Mouse (Mus musculus) small intestine, adult 2 months (tissue): ENCODE data around the gene Ankrd65. TPM values are rescaled to one million over a fixed set of nuclear protein-coding genes. Genes with fewer than 3 reads are reported as not detected.

Experiments used
- H3K27ac ChIP-seq: fragments of 200-500 bp; 2 replicates; pipeline ENCODE4 v1.5.1; 2012; ENCODE audit warnings: low read depth, low read length, control low read depth, inconsistent platforms; ENCODE audit not compliant: insufficient read depth
- H3K27me3 ChIP-seq: fragments of 200-500 bp; 2 replicates; pipeline ENCODE4 v1.6.1; 2012; ENCODE audit warnings: mild to moderate bottlenecking, moderate library complexity, low read length, inconsistent platforms; ENCODE audit not compliant: control insufficient read depth, insufficient read depth
- H3K36me3 ChIP-seq: fragments of 200-500 bp; 2 replicates; pipeline ENCODE4 v1.6.1; 2012; ENCODE audit warnings: mild to moderate bottlenecking, low read length, control low read depth, inconsistent platforms; ENCODE audit not compliant: control insufficient read depth, insufficient read depth
- H3K4me1 ChIP-seq: fragments of 200-500 bp; 2 replicates; pipeline ENCODE4 v1.6.1; 2012; ENCODE audit warnings: low read length, inconsistent platforms, mixed read lengths; ENCODE audit not compliant: control insufficient read depth, insufficient read depth, insufficient read length
- H3K4me3 ChIP-seq: fragments of 200-500 bp; 2 replicates; pipeline ENCODE4 v1.5.1; 2012; ENCODE audit warnings: low read depth, mild to moderate bottlenecking, control low read depth, inconsistent platforms, low read length, moderate library complexity
- CTCF ChIP-seq: fragments of 200-500 bp; IDR thresholded peaks from 2 replicates; pipeline ENCODE4 v1.5.1; 2012; ENCODE audit warnings: low read depth, mild to moderate bottlenecking, control low read depth, inconsistent platforms, low read length, moderate library complexity, mixed read lengths; ENCODE audit not compliant: insufficient replicate concordance, insufficient read length; ENCODE audit errors: extremely low read depth
- POLR2A ChIP-seq: fragments of 200-500 bp; IDR thresholded peaks from 2 replicates; pipeline ENCODE4 v1.6.1; 2012; ENCODE audit warnings: low read depth, mild to moderate bottlenecking, control low read depth, inconsistent platforms, low read length, moderate library complexity
- WGBS: fragments of 180-500 bp; shearing (Covaris S2); methylation state at CpG from one replicate; pipeline ENCODE4 v1.1.7; 2018; 5-methylcytosine and 5-hydroxymethylcytosine counted together
- polyA plus RNA-seq: library from polyadenylated mRNA; depleted of rRNA; stranded (reverse); fragments of >200 nt; gene quantifications from 2 replicates; pipeline ENCODE4 v1.2.3, GENCODE M21; 2012

Ankrd65 gene
- polyA plus RNA-seq, 1 experiment, result not detected

DNA sequence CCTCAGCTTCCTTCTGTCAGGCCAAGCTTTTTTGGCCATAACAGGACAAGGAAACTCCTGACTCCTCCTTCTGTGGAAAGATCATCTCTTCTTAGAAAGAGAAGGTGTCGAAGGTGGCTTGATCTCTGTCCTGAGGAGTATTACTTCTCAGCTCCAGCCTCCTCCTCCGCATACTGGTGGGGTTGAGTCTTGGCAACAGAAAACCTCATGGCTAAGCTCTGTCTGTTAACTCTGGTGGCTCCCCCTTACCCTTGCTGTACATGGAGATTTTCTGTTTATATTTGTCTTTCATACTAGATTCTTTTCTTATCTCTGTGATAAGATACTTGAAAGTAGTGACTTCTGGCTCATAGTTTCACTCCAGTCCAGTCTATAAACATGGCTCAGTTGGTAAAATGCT is 3.5 kb downstream of the Ankrd65 start:
- Histone ChIP-seq H3K4me3 (no peak overlapping the region), H3K27ac (no peak overlapping the region), H3K27me3 (no peaks in the 10 kb centered on the region), H3K4me1 (no peaks in the 10 kb centered on the region), H3K36me3 (no peaks in the 10 kb centered on the region)
- no peak for TF ChIP-seq CTCF
- no peak for TF ChIP-seq POLR2A
- WGBS, result 62% methylated on average over 2 of the region's 2 CpGs

DNA sequence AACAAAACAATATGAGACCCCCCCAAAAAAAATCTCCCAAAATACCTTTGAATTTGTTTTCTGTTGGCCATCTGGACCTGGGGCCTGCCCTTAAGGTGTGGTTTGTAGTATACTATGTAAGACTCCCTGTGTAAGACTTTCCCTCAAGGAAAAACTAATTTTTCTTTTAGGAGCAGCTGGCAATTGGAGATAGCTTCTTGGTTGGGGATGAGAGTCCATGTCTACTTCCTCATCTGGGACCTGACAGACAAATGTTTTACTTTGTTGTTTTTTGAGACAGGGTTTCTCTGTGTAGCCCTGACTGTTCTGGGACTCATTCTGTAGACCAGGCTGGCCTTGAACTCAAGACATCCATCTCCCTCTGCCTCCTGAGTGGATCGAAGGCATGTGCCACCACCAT is 11.8 kb downstream of the Ankrd65 start:
- Histone ChIP-seq H3K4me1 (peaks cover 3% of the 10 kb centered on the region; the same call in 1 of the 2 replicates), H3K36me3 (peaks cover 4% of the 10 kb centered on the region), H3K27ac (no peak overlapping the region), H3K27me3 (no peaks in the 10 kb centered on the region), H3K4me3 (no peak overlapping the region)
- WGBS, result 91% methylated on average over 1 of the region's 1 CpGs
- TF ChIP-seq CTCF (no peak), POLR2A (no peak)

GRCm38 (mm10) chr4:155802741-155803339 is 12.6 kb downstream of the Ankrd65 start, which contains the start of gene Mrpl20:
Gene Mrpl20, plus strand, starts transcription at chr4:155802878.
- H3K27me3 ChIP-seq, result no peaks in the 10 kb centered on the region
- peak within 1 kb of the TSS; percentile 12; the same call in 1 of the 2 replicates for H3K27ac ChIP-seq
- H3K4me3 ChIP-seq, result peak within 1 kb of the TSS; percentile 73
- 8% methylated on average over 12 of the region's 12 CpGs for WGBS
- peaks cover 3% of the 10 kb centered on the region; the same call in 1 of the 2 replicates for H3K4me1 ChIP-seq
- TF ChIP-seq CTCF, result no peak
- no peak for TF ChIP-seq POLR2A
- peaks cover 10% of the 10 kb centered on the region for H3K36me3 ChIP-seq

- under 1% methylated on average over 55 of the region's 58 CpGs for WGBS
- H3K27ac ChIP-seq, result peak overlapping the region; percentile 12; the same call in 1 of the 2 replicates
Measured at GRCm38 (mm10) chr4:155803340-155804041, 13.3 kb downstream of the Ankrd65 start.

DNA sequence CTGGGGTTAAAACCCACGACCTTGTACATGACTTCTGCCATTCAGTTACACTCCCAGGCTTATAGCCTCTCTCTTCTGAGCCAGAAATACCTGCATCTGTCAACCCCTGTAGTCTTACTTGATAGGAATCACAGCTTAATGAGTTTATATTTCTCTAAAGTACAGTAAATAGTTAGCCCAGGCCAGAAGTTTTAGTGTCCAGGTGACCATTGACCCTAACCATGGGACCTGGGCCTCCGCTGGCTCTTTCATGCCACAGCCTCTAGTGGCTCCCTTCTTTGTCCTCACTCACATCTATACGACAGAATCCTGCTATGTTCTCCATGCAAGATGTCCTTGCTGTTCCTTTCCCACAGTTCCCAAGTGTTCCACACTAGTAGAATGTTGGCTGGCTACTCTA is 17.6 kb downstream of the Ankrd65 start:
- TF ChIP-seq POLR2A (no peak), CTCF (no peak)
- Histone ChIP-seq H3K4me3 (no peak overlapping the region), H3K36me3 (peaks cover 33% of the 10 kb centered on the region), H3K27me3 (no peaks in the 10 kb centered on the region), H3K4me1 (peaks cover under 1% of the 10 kb centered on the region; the same call in 1 of the 2 replicates), H3K27ac (no peak overlapping the region)
- WGBS, result 85% methylated on average over 3 of the region's 3 CpGs

More at GRCm38 (mm10) chr4:155803340-155804041, 13.3 kb downstream of the Ankrd65 start:
- Histone ChIP-seq H3K36me3 (peaks cover 16% of the 10 kb centered on the region), H3K4me3 (peak overlapping the region; percentile 73), H3K4me1 (peaks cover 3% of the 10 kb centered on the region; the same call in 1 of the 2 replicates), H3K27me3 (no peaks in the 10 kb centered on the region)
- TF ChIP-seq CTCF (0 out of 2 replicates have a peak, but pooled peaks have one; percentile 8), POLR2A (peak; percentile 68)

GRCm38 (mm10) chr4:155811929-155812664 is 21.9 kb downstream of the Ankrd65 start, which contains the start of gene Ccnl2:
Gene Ccnl2, plus strand, starts transcription at chr4:155812489.
- H3K27me3 ChIP-seq, result no peaks in the 10 kb centered on the region
- H3K4me3 ChIP-seq, result peak within 1 kb of the TSS; percentile 95
- peak within 1 kb of the TSS; percentile 96 for H3K27ac ChIP-seq
- TF ChIP-seq CTCF (no peak), POLR2A (peak; percentile 71)
- under 1% methylated on average over 59 of the region's 60 CpGs for WGBS
- peaks cover 3% of the 10 kb centered on the region; the same call in 1 of the 2 replicates for H3K4me1 ChIP-seq
- peaks cover 52% of the 10 kb centered on the region for H3K36me3 ChIP-seq
